Mouse (Mus musculus) bone marrow macrophage, adult 2 months (primary cell): ENCODE results near the gene Stox2.

Source experiments
- CTCF ChIP-seq: IDR thresholded peaks from 2 replicates; pipeline ENCODE4 v1.5.1; 2012; ENCODE audit warnings: low read depth, mild to moderate bottlenecking, low read length, moderate library complexity
- POLR2A ChIP-seq: IDR thresholded peaks from 2 replicates; pipeline ENCODE4 v1.6.1; 2012; ENCODE audit warnings: mild to moderate bottlenecking, low read depth, low read length, borderline replicate concordance

- TF ChIP-seq CTCF (peak; percentile 30; the same call in 1 of the 2 replicates), POLR2A (no peak)
These were observed 60.4 kb downstream of the Stox2 start for GRCm38 (mm10) chr8:47385810-47386209.
